Mouse (Mus musculus) G1E-ER4 (cell line): ENCODE results near the gene Ralgapb. TPM values are rescaled to one million over a fixed set of nuclear protein-coding genes. Genes with fewer than 3 reads are reported as not detected.

Experiments used
- GATA1 ChIP-seq: IDR thresholded peaks from one replicate; pipeline ENCODE4 v1.8.0; 2012; ENCODE audit warnings: low read length, inconsistent platforms
- polyA plus RNA-seq: library from polyadenylated mRNA; stranded (reverse); fragments of >175 nt; gene quantifications from 2 replicates; pipeline ENCODE4 v1.2.3, GENCODE M21; 2012

Ralgapb gene
- polyA plus RNA-seq, 1 experiment, result 4.0 TPM

- no peak for TF ChIP-seq GATA1
Observed at GRCm38 (mm10) chr2:158379354-158380078, 30.1 kb upstream of the Ralgapb start.

GRCm38 (mm10) chr2:158386072-158386471 lies 23.6 kb upstream of the Ralgapb start:
- TF ChIP-seq GATA1, result no peak

GRCm38 (mm10) chr2:158389421-158389820 lies 20.2 kb upstream of the Ralgapb start:
- no peak for TF ChIP-seq GATA1

GRCm38 (mm10) chr2:158396369-158396768 lies 13.3 kb upstream of the Ralgapb start:
- no peak for TF ChIP-seq GATA1

- no peak for TF ChIP-seq GATA1
Observed at GRCm38 (mm10) chr2:158402915-158403314, 6.7 kb upstream of the Ralgapb start.

GRCm38 (mm10) chr2:158408997-158409594 lies 552 bp upstream of the Ralgapb start:
- no peak for TF ChIP-seq GATA1

- TF ChIP-seq GATA1, result no peak
Observed at GRCm38 (mm10) chr2:158410022-158411014, 670 bp downstream of the Ralgapb start.

- TF ChIP-seq GATA1, result no peak
Observed at GRCm38 (mm10) chr2:158413240-158413639, 3.6 kb downstream of the Ralgapb start.

GRCm38 (mm10) chr2:158415826-158416225 lies 6.2 kb downstream of the Ralgapb start:
- TF ChIP-seq GATA1, result no peak

- no peak for TF ChIP-seq GATA1
Observed at GRCm38 (mm10) chr2:158418663-158419062, 9.0 kb downstream of the Ralgapb start.

- no peak for TF ChIP-seq GATA1
Observed at GRCm38 (mm10) chr2:158445814-158446213, 36.2 kb downstream of the Ralgapb start.

GRCm38 (mm10) chr2:158449845-158450244 lies 40.2 kb downstream of the Ralgapb start:
- TF ChIP-seq GATA1, result no peak

- no peak for TF ChIP-seq GATA1
Observed at GRCm38 (mm10) chr2:158456451-158456850, 46.8 kb downstream of the Ralgapb start.

GRCm38 (mm10) chr2:158457610-158458009 lies 48.0 kb downstream of the Ralgapb start:
- TF ChIP-seq GATA1, result no peak

GRCm38 (mm10) chr2:158462450-158462849 lies 52.8 kb downstream of the Ralgapb start:
- TF ChIP-seq GATA1, result no peak

- no peak for TF ChIP-seq GATA1
Observed at GRCm38 (mm10) chr2:158474159-158474558, 64.5 kb downstream of the Ralgapb start.
